Mouse (Mus musculus) left cerebral cortex, postnatal 36 days (tissue): ENCODE measurements around the gene Ip6k3. TPM values are rescaled to one million over a fixed set of nuclear protein-coding genes. Genes with fewer than 3 reads are reported as not detected.

Source experiments
- DNase-seq, 2 experiments: peaks; one replicate each; pipeline ENCODE4 v3.0.0; 2021 to 2022; ENCODE audit warnings: low spot score in 2 of 2, mixed read lengths in 1 of 2
- intact Hi-C: fragments of 180-260 bp; cut with DNase I; formaldehyde crosslinking; loops from one replicate; pipeline ENCODE4 v1.15.1; 2025
- total RNA-seq, 2 experiments: library from RNA; stranded (reverse); gene quantifications; 2 replicates each; pipeline ENCODE4 v1.2.3; 2021

Gene Ip6k3
- total RNA-seq, 2 experiments from 2014 or later = 0.23 to 0.81 TPM

DNA sequence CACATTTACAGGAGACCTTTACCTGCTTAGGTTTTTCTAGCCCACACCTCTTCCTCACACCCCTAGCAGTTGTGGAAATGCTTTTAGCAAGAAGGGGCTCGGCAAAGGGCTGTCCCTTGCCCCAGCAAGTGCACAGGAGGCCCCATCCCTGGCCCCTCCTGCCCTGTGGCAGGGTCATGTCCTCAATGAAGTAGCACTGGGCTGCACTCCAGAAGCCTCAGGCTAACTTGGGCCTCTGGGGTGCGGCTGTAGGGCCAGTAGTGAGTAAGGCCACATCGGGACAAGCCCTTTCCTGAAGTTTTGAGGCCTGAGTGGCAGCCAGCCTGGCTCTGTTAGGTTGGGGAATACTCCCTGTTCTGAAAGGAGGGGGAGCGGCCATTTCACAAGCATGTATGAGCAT is 6.7 kb downstream of the Ip6k3 start:
- DNase-seq = no peak
- intact Hi-C loops = no loop called here

DNA sequence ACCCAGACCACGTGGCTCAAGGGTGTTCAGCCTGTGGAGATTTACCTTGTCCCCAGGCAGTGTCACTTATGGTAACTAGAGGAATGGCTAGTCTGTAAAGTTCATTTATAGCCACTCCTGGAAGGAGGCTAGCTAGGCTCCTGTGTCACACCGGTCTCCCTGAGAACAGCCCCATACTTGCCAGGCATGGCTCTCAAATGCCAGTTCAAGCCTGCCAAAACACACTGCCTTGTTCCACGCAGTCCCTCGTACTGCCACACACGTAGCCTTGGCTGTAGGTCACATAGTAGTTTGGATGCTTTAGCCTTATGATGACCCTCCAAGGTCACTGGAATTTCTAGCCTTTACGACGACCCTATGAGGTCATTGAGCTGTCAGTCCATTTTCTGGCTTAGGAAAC is 8.4 kb downstream of the Ip6k3 start:
- intact Hi-C loops = no loop called here
- no peak for DNase-seq

DNA sequence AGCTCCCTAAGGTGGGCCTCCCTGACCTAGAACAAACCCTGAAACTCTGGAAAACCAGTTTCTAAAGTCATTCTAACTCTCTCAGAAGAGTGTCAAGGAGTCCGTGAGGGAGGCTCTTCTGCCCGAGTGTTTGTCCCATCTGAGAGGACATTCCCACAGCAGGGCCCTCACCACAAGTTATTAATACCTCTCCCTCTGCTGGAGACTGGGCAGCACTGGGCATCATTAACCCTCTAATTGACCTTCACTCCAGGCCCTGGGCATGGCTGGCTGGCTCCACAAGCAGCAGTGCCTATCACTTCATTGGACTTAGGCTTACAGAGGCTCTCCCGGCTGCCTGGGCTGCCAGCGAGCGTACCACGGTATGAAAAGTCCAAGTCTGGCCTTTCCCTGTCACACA is 9.2 kb downstream of the Ip6k3 start:
- intact Hi-C loops = no loop called here
- no peak for DNase-seq

DNA sequence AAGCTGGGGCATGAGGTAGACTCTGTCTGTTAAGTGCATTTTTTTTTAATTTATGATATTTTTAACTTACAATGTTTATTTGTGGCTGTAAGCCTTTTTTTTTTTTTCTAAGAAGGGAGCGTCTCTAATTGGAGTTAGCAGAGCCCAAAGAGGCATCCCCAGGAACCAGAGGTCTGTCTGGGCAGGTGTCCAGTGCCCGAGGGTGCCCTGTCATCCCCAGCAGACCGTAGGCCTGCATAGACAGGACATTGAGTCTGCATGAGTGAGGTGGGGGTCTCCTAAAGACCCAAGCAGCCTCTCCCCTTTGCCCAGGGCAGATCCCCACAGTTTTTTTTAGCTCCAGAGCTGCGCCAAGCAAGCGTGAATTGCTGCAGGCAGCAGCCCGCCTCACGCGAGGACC is 11.8 kb downstream of the Ip6k3 start:
- intact Hi-C loops = no loop called here
- DNase-seq = no peak

DNA sequence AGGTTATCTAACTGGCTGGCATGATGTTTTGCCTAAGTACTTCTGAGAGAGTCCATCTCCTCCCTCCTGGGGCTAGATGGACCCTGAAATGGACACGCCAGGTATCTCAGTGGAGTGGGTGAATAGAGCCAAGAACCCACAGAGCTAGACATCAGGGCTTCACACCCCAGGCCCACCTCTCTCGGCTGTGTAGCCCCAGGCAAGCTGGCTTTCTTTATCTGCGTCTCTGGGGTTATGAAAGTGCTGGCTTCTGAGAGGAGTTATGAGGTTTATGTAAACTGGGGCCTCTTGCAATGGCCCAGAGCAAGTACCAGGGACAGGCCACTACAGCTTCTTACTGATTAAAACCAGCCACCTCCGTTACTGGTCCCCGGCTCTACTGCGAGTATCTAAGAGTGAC is 12.7 kb downstream of the Ip6k3 start:
- intact Hi-C loops = no loop called here

DNA sequence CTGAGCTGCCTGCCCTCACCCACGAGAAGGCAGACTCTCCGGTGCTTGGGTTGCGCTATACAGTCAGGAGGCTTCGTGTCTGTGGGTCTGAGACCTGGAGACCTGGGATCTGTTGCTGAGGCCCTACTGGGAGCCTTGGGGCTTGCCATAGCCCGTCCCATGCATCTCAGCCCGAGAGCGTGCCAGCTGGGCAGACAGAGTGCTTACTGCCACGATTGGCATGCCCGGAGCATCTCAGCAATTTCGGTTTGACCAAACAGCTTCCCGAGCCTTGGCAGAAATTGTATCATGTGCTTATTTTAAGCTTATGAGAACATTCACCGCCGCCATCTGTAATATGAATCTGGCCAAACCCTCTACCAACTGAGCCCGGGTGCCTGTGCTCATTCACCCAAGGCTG is 13.3 kb downstream of the Ip6k3 start:
- intact Hi-C loops = no loop called here
- no peak for DNase-seq

More for the DNA sequence above, 12.7 kb downstream of the Ip6k3 start:
- DNase-seq = no peak

DNA sequence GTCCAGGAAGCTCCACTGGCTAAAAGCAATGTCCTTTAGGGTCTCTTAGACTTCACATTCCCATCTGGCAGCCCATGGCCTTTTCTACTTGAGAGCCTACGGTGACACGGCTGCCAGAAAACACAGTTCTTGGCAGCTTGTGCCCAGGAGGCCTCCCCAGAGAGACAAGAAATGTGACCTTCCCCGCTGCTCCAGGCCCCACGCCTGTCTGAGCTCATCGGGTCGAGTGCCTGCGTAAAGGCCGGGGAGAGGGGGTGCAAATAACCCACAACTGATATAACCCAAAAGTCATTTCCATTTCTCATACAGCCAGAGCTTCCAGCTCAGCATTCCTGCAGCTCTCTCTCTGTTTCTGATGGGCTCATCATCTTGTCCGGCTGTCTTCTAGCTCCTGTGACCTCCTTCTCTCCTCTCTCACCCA is 13.8 kb downstream of the Ip6k3 start:
- DNase-seq = no peak
- intact Hi-C loops = no loop called here

DNA sequence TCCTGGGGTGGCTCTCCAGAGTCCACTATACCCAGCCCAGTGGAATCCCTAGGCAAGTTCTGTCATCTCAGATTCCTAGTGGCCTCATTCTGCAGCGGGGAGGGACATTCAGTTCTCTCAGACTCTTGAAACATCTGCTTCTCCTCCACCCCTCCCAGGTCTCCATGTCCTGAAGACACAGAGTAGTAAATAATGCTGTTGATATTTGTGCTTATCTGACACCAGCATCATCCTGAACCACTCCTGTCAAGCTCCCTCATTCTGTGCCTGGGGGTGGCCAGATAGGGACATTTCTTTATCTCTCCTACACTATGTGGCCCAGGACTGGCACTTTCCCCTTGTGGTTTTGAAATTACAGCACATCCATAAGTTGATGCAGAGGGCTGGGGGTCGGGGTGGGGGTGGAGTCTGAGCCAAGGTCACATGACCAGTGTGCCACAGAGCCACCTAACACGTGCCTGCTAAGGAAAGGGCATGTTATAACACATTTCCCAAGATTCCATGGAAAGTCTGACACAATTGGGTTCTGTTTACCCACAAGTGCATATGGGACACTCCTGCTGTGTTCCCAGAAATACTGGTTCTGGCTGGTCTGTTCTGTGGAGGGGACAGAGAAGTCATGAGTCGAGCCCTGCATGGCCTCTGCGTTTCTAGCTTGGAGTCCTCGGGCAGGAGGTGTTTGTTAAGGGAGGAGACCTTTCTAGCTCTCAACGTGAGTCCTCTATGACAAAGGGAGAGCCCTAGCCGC is 14.4 kb downstream of the Ip6k3 start:
- intact Hi-C loops = no loop called here
- DNase-seq = no peak

DNA sequence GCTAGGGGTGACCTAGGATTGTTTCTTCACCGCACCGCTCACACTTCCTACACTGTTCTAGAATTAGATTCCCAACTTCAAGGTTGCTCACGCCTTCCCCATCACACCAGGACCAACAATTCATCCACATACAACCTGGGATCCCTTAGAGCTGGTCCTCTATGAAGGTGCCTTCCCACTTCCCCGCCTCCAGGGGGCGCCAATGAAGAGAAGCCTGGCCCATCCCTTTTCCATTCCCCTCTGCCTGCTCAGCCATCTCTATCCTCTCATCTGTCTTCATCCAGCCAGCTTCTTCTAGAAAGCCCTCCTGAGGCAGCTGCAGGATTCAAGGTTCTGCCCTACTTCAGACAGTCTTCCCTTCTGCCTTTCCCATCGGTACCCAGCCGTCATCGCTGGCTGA is 16.2 kb downstream of the Ip6k3 start:
- DNase-seq = no peak
- intact Hi-C loops = no loop called here

DNA sequence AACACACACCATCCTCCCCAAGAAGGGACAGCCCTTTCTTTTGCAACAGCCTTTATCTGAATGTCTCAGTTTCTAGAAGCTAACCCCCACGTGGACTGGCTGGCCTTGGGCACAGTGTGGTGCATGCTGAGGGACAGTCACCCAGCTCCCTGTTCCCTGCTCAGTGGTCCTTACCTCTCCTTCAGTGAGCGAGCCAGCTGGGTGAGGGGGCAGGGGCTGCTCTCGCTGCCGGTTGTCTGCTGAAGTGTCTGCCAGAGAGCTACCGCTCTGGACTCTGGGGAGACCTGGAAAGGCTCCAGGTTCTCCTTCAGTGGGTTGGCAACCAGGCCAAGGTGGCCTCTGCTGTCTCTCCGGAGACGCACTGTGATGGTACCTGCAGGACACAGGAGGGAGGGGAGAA is 16.7 kb downstream of the Ip6k3 start:
- intact Hi-C loops = no loop called here

DNA sequence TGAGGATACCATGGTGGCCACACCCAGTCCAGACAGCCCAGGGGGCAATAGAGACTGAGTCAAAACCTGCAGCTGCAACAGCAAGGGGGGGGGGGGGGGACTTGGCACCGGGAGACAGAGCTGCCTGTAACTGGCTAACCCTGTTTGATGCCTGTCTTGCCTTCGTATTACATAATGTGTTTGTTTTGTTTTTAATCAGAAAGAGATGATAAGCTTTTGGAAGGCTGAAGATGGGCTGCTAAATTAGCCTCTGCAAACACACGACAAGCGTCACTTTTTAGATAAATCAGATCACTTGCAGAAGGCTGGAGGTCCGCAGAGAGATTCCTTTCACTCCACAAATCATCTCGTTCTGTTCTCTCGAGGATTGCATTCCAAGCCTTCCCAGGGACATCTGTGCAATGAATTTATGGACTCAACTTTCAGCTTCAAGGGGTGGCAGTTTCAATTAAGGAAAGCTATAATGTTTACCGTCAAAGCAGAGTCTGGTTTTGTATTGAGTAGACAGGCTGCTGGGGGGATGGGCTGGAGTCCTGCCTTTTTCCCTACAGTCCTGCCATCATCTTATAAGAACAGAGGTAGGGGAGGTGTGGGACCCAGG is 21.2 kb downstream of the Ip6k3 start:
- intact Hi-C loops = no loop called here
- DNase-seq = no peak

More for the DNA sequence above, 16.7 kb downstream of the Ip6k3 start:
- DNase-seq = no peak

DNA sequence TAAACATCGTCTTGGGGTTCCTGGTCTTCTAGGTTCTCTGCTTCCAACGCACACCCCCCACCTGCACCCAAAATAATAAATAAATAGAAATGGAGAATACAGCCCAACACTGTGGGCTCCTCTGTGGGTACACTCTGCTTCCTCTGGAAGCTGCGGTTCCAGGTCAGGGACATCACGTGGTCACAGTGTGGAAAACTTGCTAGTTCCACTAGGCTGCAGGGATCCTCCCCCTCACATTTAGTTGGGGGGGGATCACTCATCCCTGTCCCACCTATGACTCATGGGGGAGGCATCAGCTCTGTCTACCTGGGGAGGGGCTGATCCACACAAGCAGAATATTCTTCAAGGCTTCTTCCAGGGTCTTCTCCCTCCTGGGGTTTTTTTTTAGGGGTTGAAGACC is 23.4 kb downstream of the Ip6k3 start:
- intact Hi-C loops = no loop called here
- no peak for DNase-seq

DNA sequence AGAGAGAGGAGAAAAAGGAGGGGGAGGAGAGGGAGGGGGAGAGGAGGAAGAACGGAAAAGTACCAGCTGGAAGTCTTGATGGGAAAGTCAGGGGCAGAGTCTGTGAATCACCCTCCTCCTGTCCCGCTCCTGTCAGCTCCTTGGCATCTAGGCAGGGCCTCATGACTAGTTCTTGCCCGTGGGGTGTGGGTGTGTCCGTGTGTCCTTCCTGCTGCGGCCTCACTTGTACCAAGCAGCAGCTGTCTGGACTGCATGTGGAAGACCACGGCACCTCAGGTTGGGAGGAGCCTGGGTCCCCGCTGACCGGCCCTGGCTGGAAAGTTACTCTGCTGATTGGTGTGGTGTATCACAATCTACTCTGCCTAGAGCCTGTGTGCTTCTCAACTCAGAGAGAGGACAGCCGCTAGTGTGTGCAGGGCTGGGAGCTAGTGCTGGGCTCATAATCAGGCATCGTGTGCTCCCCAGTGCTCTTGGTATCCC is 25.6 kb downstream of the Ip6k3 start:
- intact Hi-C loops = no loop called here
- DNase-seq = no peak

DNA sequence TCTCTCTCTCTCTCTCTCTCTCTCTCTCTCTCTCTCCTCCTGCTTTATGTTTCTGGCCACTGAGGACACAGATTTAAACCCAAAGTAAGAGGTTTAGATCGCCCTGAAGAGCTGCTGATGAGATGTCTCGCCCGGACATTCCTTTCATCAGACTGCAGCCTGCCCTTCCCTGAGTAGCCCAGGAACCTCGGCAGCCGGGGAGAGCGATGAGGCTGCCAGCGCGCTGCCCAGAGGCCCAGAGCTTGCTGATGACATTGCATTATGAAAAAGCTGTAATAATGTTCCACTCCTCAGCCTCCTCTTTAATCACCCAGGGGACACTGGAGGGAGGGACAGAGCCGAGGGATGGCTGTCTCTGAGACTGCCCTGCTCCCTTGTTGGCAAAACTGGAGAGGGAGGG is 27.3 kb downstream of the Ip6k3 start:
- intact Hi-C loops = no loop called here
- DNase-seq = no peak

DNA sequence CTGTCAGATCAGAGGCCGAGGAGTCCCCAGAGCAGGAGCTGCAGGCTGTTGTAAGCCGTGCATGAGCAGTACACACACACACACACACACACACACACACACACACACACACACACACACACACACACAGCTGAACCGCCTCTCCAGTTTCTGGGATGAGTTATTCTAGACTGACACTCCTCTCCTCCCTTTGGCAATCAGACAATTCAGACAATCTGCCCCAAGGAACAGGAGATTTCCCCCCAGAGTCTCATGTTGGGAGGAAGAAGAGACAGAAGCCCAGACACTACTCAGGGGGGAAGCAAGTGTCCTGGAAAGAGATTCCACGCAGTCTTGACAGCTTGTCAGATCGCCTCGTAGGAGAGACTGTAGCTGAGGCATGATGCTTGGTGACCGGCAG is 28.3 kb downstream of the Ip6k3 start:
- DNase-seq = no peak
- intact Hi-C loops = no loop called here

DNA sequence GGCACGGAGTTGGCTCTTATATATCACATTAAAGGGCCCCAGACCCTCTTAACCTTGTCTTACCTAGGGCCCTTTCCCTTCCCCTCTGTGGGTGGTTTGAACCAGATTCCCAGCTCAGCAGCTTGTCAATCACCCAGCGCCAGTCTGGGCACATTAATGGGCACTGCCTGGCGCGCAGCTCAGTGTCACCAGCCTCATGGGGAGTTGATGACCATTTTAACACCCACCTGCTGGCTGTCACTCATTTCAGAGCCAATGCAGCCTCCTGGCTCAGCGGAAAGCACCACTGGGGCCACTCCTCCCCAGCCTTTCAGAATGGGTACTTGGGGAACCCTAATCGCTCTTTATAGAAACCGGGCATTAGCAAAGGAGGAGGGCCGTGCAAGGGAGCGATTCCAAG is 29.2 kb downstream of the Ip6k3 start:
- no peak for DNase-seq
- intact Hi-C loops = no loop called here

DNA sequence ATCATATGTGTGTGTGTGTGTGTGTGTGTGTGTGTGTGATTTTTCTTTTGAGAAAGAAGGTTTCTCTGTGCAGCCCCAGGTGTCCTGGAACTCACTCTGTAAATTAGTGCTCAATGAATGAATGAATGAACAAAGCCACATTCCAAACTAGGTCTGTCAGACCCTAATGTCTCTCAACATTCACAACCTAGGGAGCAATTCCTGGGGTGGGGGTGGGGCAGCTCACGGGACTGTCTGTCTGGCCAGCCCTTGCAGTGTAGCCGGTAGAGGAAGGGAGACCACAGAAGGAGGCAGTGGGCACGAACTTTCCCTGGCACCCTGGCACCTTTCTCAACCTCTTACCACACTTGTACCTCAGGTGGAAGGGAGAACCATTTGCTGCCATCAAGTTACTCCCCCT is 32.9 kb downstream of the Ip6k3 start:
- no peak for DNase-seq
- intact Hi-C loops = loop anchor here (5.0 kb wide), 3 partner anchors 53 to 457 kb away; no protein-coding TSS in a partner anchor

DNA sequence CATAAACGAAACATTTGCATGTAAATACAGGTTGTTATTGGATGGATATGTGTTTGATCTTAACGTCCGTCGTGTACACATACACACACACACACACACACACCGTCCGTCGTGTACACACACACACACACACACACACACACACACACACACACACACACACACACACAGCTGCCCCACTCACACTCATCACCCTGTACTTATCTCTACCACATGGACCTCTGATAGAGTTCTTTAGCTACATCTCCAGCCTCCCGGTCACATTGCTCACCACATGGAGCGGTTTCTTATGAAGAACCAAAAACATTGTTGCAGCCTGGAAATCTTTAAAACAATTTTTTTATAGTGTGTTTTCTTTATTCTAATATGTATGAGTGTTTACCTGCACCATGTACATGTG is 33.4 kb downstream of the Ip6k3 start:
- DNase-seq = no peak
- intact Hi-C loops = loop anchor here (5.0 kb wide), 3 partner anchors 53 to 457 kb away; no protein-coding TSS in a partner anchor

DNA sequence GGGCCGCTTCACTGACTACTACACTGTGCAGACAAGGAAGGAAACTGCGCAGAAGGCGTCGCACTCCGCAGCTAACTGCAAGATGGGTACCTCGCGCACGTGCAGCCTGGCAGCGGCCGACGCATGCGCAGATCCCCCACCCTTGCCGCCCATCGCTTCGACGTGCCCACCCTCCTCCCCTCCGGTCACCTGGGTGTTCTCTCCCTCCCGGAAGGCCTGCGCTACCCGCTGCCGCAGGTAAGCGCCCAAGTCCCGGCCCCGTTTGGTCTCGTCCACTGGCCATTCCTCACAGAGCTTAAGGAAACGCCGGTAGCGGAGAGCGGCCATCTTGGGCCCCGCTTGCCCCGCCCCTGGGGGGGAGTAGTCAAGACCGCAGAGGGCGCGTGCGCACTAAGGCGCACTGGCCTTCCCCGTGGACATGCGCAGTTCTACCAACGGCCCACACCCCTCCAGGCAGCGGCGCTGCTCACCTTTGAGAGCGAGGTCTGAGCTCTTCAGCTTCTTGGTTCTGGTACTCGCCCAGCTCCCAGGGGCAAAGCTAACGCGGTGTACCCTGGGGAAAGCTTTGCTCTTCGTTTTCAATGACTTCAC is 33.9 kb downstream of the Ip6k3 start, which contains the start of gene Uqcc2:
Uqcc2 (minus strand) TSS at position 366 of the 591 bp plus-strand sequence.
- DNase-seq = peak; percentile 95 to 96
- intact Hi-C loops = loop anchor here (2.0 to 5.0 kb wide), 4 partner anchors 54 to 456 kb away; partner anchors contain the start of gene Lemd2

DNA sequence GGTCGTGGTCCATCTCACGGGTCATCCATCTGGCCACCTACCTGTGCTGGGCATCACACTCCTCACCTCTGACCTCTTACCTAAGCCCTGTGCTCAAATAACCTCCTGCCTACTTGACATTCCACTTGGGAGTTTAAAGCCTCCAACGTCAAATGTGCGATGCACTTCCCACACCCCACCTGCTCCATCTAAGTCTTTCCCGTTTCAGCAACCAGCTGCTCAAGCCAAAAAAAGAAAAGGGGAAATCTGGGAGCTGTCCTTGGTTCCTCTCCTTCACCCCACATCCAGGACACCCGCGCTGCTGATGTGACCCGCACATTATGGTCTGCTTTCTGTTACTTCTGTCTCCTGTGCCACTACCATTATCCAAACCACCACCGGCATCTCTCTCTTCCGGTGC is 35.4 kb downstream of the Ip6k3 start:
- intact Hi-C loops = loop anchor here (2.0 to 5.0 kb wide), 4 partner anchors 55 to 455 kb away; partner anchors contain the start of gene Lemd2
- peak in 1 of 2 experiments; percentile 57 for DNase-seq
